Mouse (Mus musculus) cortical plate, adult 2 months (tissue): ENCODE data around the gene Btbd19.

Experiments used
- CTCF ChIP-seq: fragments of 200-500 bp; IDR thresholded peaks from 2 replicates; pipeline ENCODE4 v1.5.1; 2011; ENCODE audit warnings: mild to moderate bottlenecking, control low read depth, low read length; ENCODE audit not compliant: insufficient read depth; ENCODE audit errors: extremely low read depth
- POLR2A ChIP-seq: fragments of 200-500 bp; IDR thresholded peaks from 2 replicates; pipeline ENCODE4 v1.6.1; 2011; ENCODE audit warnings: mild to moderate bottlenecking, low read length, control low read depth; ENCODE audit not compliant: insufficient read depth; ENCODE audit errors: extremely low read depth

GRCm38 (mm10) chr4:117104672-117105071, 20.9 kb downstream of the Btbd19 start:
- no peak for TF ChIP-seq CTCF
- TF ChIP-seq POLR2A, result no peak
